Mouse (Mus musculus): ENCODE data around the gene Prep.

DNA sequence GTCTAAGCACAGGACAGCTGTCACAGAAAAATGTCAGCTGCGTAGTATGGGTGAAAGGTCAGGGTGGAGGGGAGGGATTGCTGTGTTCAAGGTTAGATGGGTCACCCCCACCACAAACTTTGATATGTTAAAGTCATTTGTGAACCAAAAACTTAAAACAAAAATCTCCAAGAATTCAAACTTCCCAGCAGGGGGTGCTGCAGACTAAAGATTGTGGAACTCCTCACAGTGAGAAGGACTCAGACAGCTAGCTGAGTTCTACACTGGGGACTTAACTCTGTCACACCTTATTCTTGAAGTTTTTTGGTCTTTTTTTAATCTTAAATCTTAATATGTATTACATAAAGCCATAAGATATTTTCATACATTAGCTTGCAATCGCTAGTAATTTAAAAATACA lies 31.7 kb downstream of the Prep start:
- TF ChIP-seq CTCF (IDR thresholded peaks at IDR 0.05; ENCODE audit: borderline replicate concordance, insufficient read depth, low read depth, low read length) (no peak), POLR2A (IDR thresholded peaks at IDR 0.05; ENCODE audit: borderline replicate concordance, insufficient read depth, low read length) (no peak)
